Mouse (Mus musculus) neural tube, embryonic 13.5 days (tissue): ENCODE measurements around the gene Man1b1. TPM values are rescaled to one million over a fixed set of nuclear protein-coding genes. Genes with fewer than 3 reads are reported as not detected.

Experiments
- ATAC-seq: fragments of 200-750 bp; cut with Nextera tagmentation; 2 replicates; pipeline ENCODE4 v1.8.0; 2017; ENCODE audit warnings: low read depth, mild to moderate bottlenecking, moderate TSS enrichment, moderate library complexity
- H3K27ac ChIP-seq: fragments of 300-500 bp; sonication (generic); replicated peaks from 2 replicates; pipeline ENCODE4 v1.5.1; 2015; ENCODE audit warnings: moderate library complexity, mild to moderate bottlenecking, inconsistent platforms
- H3K27me3 ChIP-seq: fragments of 300-500 bp; sonication (generic); 2 replicates; pipeline ENCODE4 v1.6.1; 2015; ENCODE audit warnings: mild to moderate bottlenecking, inconsistent platforms
- H3K36me3 ChIP-seq: fragments of 300-500 bp; sonication (generic); 2 replicates; pipeline ENCODE4 v1.6.1; 2015; ENCODE audit warnings: mild to moderate bottlenecking, inconsistent platforms
- H3K4me1 ChIP-seq: fragments of 300-500 bp; sonication (generic); replicated peaks from 2 replicates; pipeline ENCODE4 v1.6.1; 2015; ENCODE audit warnings: inconsistent platforms
- H3K4me2 ChIP-seq: fragments of 300-500 bp; sonication (generic); 2 replicates; pipeline ENCODE4 v1.6.1; 2015; ENCODE audit warnings: inconsistent platforms, mild to moderate bottlenecking, moderate library complexity
- H3K4me3 ChIP-seq: fragments of 300-500 bp; sonication (generic); 2 replicates; pipeline ENCODE4 v1.5.1; 2015; ENCODE audit warnings: mild to moderate bottlenecking, inconsistent platforms
- H3K9ac ChIP-seq: fragments of 300-500 bp; sonication (generic); 2 replicates; pipeline ENCODE4 v1.6.1; 2015; ENCODE audit warnings: moderate library complexity, mild to moderate bottlenecking, inconsistent platforms
- H3K9me3 ChIP-seq: fragments of 300-500 bp; sonication (generic); 2 replicates; pipeline ENCODE4 v1.6.1; 2016; ENCODE audit warnings: inconsistent platforms
- WGBS: fragments of 180-500 bp; shearing (Covaris S2); methylation state at CpG from one replicate; pipeline ENCODE4 v1.1.7; 2015; 5-methylcytosine and 5-hydroxymethylcytosine counted together
- polyA plus RNA-seq: library from polyadenylated mRNA; unstranded; fragments of >200 nt; fragmentation: Nextera tagmentation; extraction: Ambion mirVana; gene quantifications from 2 replicates; pipeline ENCODE4 v1.2.1, GENCODE M21; 2015

The Man1b1 gene
- polyA plus RNA-seq = 55.4 and 73.6 TPM in 2 replicates

DNA sequence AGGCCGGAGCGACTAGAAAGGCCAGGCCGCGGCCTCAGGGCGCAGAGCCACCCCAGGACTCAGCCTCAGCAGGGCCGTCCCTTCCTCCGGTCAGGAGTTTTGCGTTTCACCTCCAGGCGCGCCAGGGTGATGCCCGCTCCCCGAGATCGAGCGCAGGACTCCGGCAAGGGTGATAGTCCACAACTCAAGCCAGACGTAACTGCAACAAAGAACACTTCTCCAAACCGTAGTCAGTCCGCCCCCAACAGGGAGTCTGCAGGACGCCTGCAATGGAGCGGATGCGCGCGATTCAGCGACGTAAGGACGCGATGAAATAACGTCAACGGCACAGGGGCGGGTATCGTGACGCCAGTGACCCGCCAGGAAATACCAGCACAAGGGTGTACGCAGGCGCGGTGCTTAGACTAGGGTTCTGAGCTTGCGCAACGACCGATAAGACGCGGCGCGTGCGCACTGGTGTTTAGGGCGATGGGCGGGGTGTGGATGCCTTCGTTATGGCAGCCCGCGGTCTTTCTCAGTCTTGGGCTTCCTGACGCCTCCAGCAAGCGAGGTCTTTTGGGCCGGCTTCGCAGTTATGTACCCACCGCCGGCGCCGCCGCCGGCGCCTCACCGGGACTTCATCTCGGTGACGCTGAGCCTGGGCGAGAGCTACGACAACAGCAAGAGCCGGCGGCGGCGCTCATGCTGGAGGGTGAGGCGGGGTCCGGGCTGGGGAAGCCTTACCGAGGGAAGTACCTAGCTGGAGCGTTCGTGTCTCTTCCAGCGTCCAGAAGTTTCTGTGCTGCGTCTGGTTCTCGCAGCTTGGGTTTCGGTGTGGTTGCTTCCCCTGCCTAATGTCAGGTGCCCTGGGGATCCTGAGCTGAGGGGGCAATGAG, at the start of gene Man1b1:
TSS of gene Man1b1 (plus strand) at position 53 of the 875 bp plus-strand sequence.
- peak; percentile 99 for ATAC-seq
- H3K9me3 ChIP-seq = no peaks in the 10 kb centered on the region
- H3K27me3 ChIP-seq = no peaks in the 10 kb centered on the region
- peaks cover 32% of the 10 kb centered on the region for H3K4me1 ChIP-seq
- peaks cover 40% of the 10 kb centered on the region for H3K36me3 ChIP-seq
- peak within 1 kb of the TSS; percentile 92 for H3K9ac ChIP-seq
- WGBS = under 1% methylated on average over 78 of the region's 78 CpGs
- H3K4me3 ChIP-seq = peak within 1 kb of the TSS; percentile 78
- peak within 1 kb of the TSS; percentile 79 for H3K4me2 ChIP-seq
- H3K27ac ChIP-seq = peak within 1 kb of the TSS; percentile 92

DNA sequence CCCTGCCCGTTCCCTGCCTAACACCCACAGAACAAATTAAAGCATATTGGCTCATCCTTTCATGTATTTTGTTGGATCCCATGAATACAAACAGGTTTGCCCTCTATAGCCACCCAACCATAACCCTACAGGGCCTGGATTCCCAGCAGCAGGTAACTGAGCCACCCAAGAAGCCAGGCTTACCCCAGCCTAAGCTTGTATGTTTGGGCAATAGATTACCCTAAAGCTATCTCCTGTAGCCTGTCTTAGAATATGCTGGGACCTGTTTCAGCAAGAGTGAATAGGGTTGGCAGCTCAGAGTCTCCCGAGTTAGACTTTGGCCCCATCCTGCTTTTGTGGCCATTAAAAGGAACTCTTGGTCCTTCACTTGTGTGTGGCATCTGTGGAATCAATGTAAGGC, 46.6 kb upstream of the Man1b1 start:
- Histone ChIP-seq H3K4me3 (no peak overlapping the region), H3K36me3 (peaks cover 55% of the 10 kb centered on the region), H3K4me1 (peaks cover 19% of the 10 kb centered on the region), H3K9me3 (no peaks in the 10 kb centered on the region), H3K27me3 (peaks cover 30% of the 10 kb centered on the region), H3K9ac (no peak overlapping the region), H3K4me2 (no peak overlapping the region), H3K27ac (no peak overlapping the region)
- no peak for ATAC-seq
- WGBS = 90% methylated on average over 2 of the region's 2 CpGs

GRCm38 (mm10) chr2:25286314-25286713, 45.8 kb upstream of the Man1b1 start:
- 81% methylated on average over 1 of the region's 1 CpGs for WGBS

GRCm38 (mm10) chr2:25286837-25287636, 45.1 kb upstream of the Man1b1 start:
- no peak for ATAC-seq
- H3K4me1 ChIP-seq = peaks cover 33% of the 10 kb centered on the region
- H3K4me3 ChIP-seq = no peak overlapping the region
- H3K36me3 ChIP-seq = peaks cover 43% of the 10 kb centered on the region
- no peak overlapping the region for H3K27ac ChIP-seq
- H3K27me3 ChIP-seq = peaks cover 44% of the 10 kb centered on the region
- WGBS = 59% methylated on average over 7 of the region's 7 CpGs
- no peak overlapping the region for H3K9ac ChIP-seq
- no peaks in the 10 kb centered on the region for H3K9me3 ChIP-seq
- H3K4me2 ChIP-seq = no peak overlapping the region

More at GRCm38 (mm10) chr2:25286314-25286713, 45.8 kb upstream of the Man1b1 start:
- H3K27ac ChIP-seq = no peak overlapping the region
- no peak overlapping the region for H3K4me2 ChIP-seq
- H3K9ac ChIP-seq = no peak overlapping the region
- peaks cover 37% of the 10 kb centered on the region for H3K27me3 ChIP-seq
- H3K4me3 ChIP-seq = no peak overlapping the region
- peaks cover 48% of the 10 kb centered on the region for H3K36me3 ChIP-seq
- H3K4me1 ChIP-seq = peaks cover 27% of the 10 kb centered on the region
- ATAC-seq = no peak
- no peaks in the 10 kb centered on the region for H3K9me3 ChIP-seq

DNA sequence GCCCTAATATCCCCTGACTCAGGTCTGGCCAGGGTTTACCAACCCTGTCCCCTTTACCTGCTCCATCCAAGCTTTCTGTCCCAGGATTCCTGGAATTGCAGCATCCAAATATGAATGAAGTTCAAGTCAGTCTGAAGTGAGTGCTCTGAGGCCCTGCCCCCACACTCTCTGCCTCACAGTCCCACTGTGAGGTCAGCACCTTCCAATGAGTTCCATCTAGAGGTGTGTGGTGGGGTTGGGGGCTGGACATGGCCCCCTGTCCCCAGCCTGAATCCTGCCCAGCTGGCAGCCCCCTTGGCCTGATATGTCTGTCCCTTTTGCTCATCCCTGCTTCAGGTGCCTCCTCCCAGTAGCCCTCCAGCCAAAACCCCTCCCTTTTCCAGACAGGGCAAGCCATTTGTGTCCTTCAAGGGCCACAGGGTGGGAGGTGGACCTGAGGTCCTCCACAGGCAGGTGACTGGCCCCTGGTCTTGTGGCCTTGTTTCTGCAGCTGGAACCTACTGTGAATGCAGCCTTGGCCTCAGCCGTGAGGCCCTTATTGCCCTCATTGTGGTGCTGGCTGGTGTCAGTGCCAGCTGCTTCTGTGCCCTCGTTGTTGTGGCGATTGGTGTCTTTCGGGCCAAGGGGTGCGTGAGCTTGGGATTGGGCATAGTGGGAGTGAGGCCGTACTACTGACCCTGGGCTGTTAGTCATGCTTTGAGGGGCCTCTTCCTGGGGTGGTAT, 44.0 kb upstream of the Man1b1 start, which contains the start of gene Tmem210:
TSS of gene Tmem210 (plus strand) at position 219 of the 723 bp plus-strand sequence.
- no peak within 1 kb of the TSS for H3K9ac ChIP-seq
- H3K4me2 ChIP-seq = no peak within 1 kb of the TSS
- no peak for ATAC-seq
- peaks cover 33% of the 10 kb centered on the region for H3K36me3 ChIP-seq
- no peaks in the 10 kb centered on the region for H3K9me3 ChIP-seq
- H3K27ac ChIP-seq = no peak within 1 kb of the TSS
- peaks cover 55% of the 10 kb centered on the region for H3K27me3 ChIP-seq
- 79% methylated on average over 6 of the region's 6 CpGs for WGBS
- peaks cover 39% of the 10 kb centered on the region for H3K4me1 ChIP-seq
- no peak within 1 kb of the TSS for H3K4me3 ChIP-seq

GRCm38 (mm10) chr2:25288734-25289345, 43.3 kb upstream of the Man1b1 start:
- Histone ChIP-seq H3K27me3 (peaks cover 62% of the 10 kb centered on the region), H3K4me2 (no peak overlapping the region), H3K27ac (no peak overlapping the region), H3K9me3 (no peaks in the 10 kb centered on the region), H3K9ac (no peak overlapping the region), H3K36me3 (peaks cover 25% of the 10 kb centered on the region), H3K4me3 (no peak overlapping the region), H3K4me1 (peaks cover 39% of the 10 kb centered on the region)
- no peak for ATAC-seq
- 87% methylated on average over 7 of the region's 7 CpGs for WGBS

- ATAC-seq = no peak
These were observed 42.5 kb upstream of the Man1b1 start, which contains the start of gene Lrrc26 for GRCm38 (mm10) chr2:25289651-25290050. TSS of gene Lrrc26 (plus strand) at chr2:25289915.

DNA sequence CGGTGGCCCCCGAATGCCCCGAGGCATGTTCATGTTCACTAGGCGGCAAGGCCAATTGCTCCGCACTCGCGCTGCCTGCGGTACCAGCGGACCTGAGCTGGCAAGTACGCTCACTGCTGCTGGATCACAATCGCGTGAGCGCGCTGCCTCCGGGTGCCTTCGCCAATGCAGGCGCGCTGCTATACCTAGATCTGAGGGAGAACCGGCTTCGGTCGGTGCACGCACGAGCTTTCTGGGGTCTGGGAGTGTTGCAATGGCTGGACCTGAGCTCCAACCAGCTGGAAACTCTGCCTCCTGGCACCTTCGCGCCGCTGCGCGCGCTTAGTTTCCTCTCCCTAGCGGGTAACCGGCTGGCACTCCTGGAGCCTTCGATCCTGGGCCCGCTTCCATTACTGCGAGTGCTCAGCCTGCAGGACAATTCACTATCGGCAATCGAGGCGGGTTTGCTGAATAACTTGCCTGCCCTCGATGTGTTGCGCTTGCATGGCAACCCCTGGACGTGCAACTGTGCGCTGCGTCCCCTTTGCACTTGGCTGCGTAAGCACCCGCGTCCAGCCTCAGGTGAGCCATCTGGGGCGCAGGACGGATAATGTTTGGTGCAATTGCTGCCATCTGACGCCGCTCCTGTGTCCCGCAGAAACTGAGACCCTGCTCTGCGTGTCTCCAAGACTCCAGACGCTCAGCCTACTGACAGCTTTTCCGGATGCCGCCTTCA, 41.9 kb upstream of the Man1b1 start:
- Histone ChIP-seq H3K9ac (peak overlapping the region; percentile 49), H3K4me2 (peak overlapping the region; percentile 44), H3K4me3 (peak overlapping the region; percentile 19), H3K9me3 (no peaks in the 10 kb centered on the region), H3K36me3 (peaks cover 16% of the 10 kb centered on the region), H3K27me3 (peaks cover 77% of the 10 kb centered on the region), H3K27ac (no peak overlapping the region), H3K4me1 (peaks cover 39% of the 10 kb centered on the region)
- WGBS = 2% methylated on average over 54 of the region's 54 CpGs
- peak; percentile 29; the same call in 1 of the 2 replicates for ATAC-seq

More at GRCm38 (mm10) chr2:25289651-25290050, 42.5 kb upstream of the Man1b1 start, which contains the start of gene Lrrc26:
- H3K27ac ChIP-seq = no peak within 1 kb of the TSS
- H3K4me2 ChIP-seq = peak within 1 kb of the TSS; percentile 44
- WGBS = 10% methylated on average over 11 of the region's 11 CpGs
- H3K4me3 ChIP-seq = peak within 1 kb of the TSS; percentile 19
- peaks cover 39% of the 10 kb centered on the region for H3K4me1 ChIP-seq
- H3K9me3 ChIP-seq = no peaks in the 10 kb centered on the region
- H3K27me3 ChIP-seq = peaks cover 71% of the 10 kb centered on the region
- peak within 1 kb of the TSS; percentile 49 for H3K9ac ChIP-seq
- peaks cover 17% of the 10 kb centered on the region for H3K36me3 ChIP-seq

DNA sequence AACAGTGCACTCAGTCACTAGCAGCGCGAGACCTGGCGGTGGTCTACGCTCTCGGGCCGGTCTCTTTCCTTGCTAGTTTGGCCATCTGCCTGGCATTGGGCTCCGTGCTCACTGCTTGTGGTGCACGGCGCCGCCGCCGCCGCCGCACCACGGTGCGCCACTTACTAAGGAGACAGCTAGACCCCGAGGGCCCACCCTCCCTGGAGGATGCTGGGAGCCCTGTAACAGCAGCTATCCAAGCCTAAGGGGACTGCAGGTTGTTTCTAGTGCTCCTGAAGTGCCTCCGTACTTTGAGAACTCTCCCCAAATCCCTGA, 41.4 kb upstream of the Man1b1 start:
- H3K4me2 ChIP-seq = peak overlapping the region; percentile 44
- no peak overlapping the region for H3K27ac ChIP-seq
- H3K4me1 ChIP-seq = peaks cover 39% of the 10 kb centered on the region
- peaks cover 82% of the 10 kb centered on the region for H3K27me3 ChIP-seq
- H3K9ac ChIP-seq = peak overlapping the region; percentile 49
- 2% methylated on average over 18 of the region's 18 CpGs for WGBS
- H3K36me3 ChIP-seq = peaks cover 16% of the 10 kb centered on the region
- peak overlapping the region; percentile 19 for H3K4me3 ChIP-seq
- H3K9me3 ChIP-seq = no peaks in the 10 kb centered on the region
- no peak for ATAC-seq

- H3K27ac ChIP-seq = no peak overlapping the region
- ATAC-seq = no peak
These were observed 40.7 kb upstream of the Man1b1 start for GRCm38 (mm10) chr2:25291184-25292053.

More at GRCm38 (mm10) chr2:25291184-25292053, 40.7 kb upstream of the Man1b1 start:
- peak overlapping the region; percentile 49 for H3K4me2 ChIP-seq
- peaks cover 88% of the 10 kb centered on the region for H3K27me3 ChIP-seq
- WGBS = 6% methylated on average over 32 of the region's 32 CpGs
- H3K36me3 ChIP-seq = peaks cover 17% of the 10 kb centered on the region
- H3K9ac ChIP-seq = peak overlapping the region; percentile 49
- peaks cover 39% of the 10 kb centered on the region for H3K4me1 ChIP-seq
- H3K4me3 ChIP-seq = peak overlapping the region; percentile 27
- no peaks in the 10 kb centered on the region for H3K9me3 ChIP-seq
